Mouse (Mus musculus) neural tube, embryonic 13.5 days (tissue): ENCODE data around the gene Rap1gap2. TPM values are rescaled to one million over a fixed set of nuclear protein-coding genes. Genes with fewer than 3 reads are reported as not detected.
A peak's percentile ranks its signal among the peaks of the same experiment; 100 is the strongest.

Source experiments
- ATAC-seq: fragments of 200-750 bp; cut with Nextera tagmentation; 2 replicates; pipeline ENCODE4 v1.8.0; 2017; ENCODE audit warnings: low read depth, mild to moderate bottlenecking, moderate TSS enrichment, moderate library complexity
- H3K27ac ChIP-seq: fragments of 300-500 bp; sonication (generic); replicated peaks from 2 replicates; pipeline ENCODE4 v1.5.1; 2015; ENCODE audit warnings: moderate library complexity, mild to moderate bottlenecking, inconsistent platforms
- H3K27me3 ChIP-seq: fragments of 300-500 bp; sonication (generic); 2 replicates; pipeline ENCODE4 v1.6.1; 2015; ENCODE audit warnings: mild to moderate bottlenecking, inconsistent platforms
- H3K36me3 ChIP-seq: fragments of 300-500 bp; sonication (generic); 2 replicates; pipeline ENCODE4 v1.6.1; 2015; ENCODE audit warnings: mild to moderate bottlenecking, inconsistent platforms
- H3K4me1 ChIP-seq: fragments of 300-500 bp; sonication (generic); replicated peaks from 2 replicates; pipeline ENCODE4 v1.6.1; 2015; ENCODE audit warnings: inconsistent platforms
- H3K4me2 ChIP-seq: fragments of 300-500 bp; sonication (generic); 2 replicates; pipeline ENCODE4 v1.6.1; 2015; ENCODE audit warnings: inconsistent platforms, mild to moderate bottlenecking, moderate library complexity
- H3K4me3 ChIP-seq: fragments of 300-500 bp; sonication (generic); 2 replicates; pipeline ENCODE4 v1.5.1; 2015; ENCODE audit warnings: mild to moderate bottlenecking, inconsistent platforms
- H3K9ac ChIP-seq: fragments of 300-500 bp; sonication (generic); 2 replicates; pipeline ENCODE4 v1.6.1; 2015; ENCODE audit warnings: moderate library complexity, mild to moderate bottlenecking, inconsistent platforms
- H3K9me3 ChIP-seq: fragments of 300-500 bp; sonication (generic); 2 replicates; pipeline ENCODE4 v1.6.1; 2016; ENCODE audit warnings: inconsistent platforms
- WGBS: fragments of 180-500 bp; shearing (Covaris S2); methylation state at CpG from one replicate; pipeline ENCODE4 v1.1.7; 2015; 5-methylcytosine and 5-hydroxymethylcytosine counted together
- polyA plus RNA-seq: library from polyadenylated mRNA; unstranded; fragments of >200 nt; fragmentation: Nextera tagmentation; extraction: Ambion mirVana; gene quantifications from 2 replicates; pipeline ENCODE4 v1.2.1, GENCODE M21; 2015

The Rap1gap2 gene
- polyA plus RNA-seq, 1 experiment from 2014 or later = 10.9 TPM

DNA sequence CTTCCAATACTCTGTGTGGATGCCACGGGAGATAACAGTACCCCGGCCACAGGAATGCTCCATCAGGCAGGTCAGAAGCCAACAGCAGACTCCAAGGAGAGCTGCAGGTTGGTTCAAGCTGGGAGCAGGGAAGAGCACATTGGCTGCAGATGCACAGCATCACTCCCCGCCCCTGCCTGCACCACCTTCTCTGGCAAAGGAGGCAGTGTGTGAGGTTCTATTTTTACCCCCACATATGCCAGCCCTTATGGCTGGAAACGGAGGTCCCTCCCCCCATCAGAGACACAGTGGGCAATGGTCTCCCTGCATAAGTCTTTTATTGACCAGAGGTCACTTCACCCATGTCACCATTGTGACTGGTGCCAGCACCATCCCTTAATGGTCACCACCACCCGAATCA, 42.3 kb downstream of the Rap1gap2 start:
- no peak overlapping the region for H3K27ac ChIP-seq
- H3K36me3 ChIP-seq = no peaks in the 10 kb centered on the region
- no peak overlapping the region for H3K9ac ChIP-seq
- no peak overlapping the region for H3K4me3 ChIP-seq
- ATAC-seq = no peak
- 0 out of 2 replicates have a peak, but pooled peaks cover 4% of the 10 kb centered on the region for H3K4me1 ChIP-seq
- WGBS = 87% methylated on average over 5 of the region's 5 CpGs
- H3K27me3 ChIP-seq = no peaks in the 10 kb centered on the region
- no peaks in the 10 kb centered on the region for H3K9me3 ChIP-seq
- no peak overlapping the region for H3K4me2 ChIP-seq

DNA sequence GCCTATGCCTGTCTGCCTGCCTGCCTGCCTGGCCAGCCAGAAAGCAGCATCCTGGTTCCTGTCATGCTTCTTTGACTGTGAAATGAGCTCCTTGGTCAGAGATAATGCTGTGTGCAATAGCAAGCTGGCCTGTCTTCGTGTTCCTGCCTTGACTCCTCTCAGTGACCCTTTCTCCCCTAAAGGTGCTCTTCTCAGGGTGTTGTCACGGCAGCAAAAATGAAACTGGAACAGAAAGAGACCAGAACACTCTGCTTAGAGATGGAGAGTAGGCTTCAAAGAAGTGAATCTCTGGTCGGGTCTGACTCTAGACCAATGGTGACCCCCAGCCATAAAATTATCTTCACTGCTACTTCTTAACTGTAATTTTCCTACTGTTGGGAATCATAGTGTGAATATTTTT, 42.7 kb downstream of the Rap1gap2 start:
- no peaks in the 10 kb centered on the region for H3K27me3 ChIP-seq
- H3K9ac ChIP-seq = no peak overlapping the region
- H3K36me3 ChIP-seq = no peaks in the 10 kb centered on the region
- no peaks in the 10 kb centered on the region for H3K9me3 ChIP-seq
- H3K4me3 ChIP-seq = no peak overlapping the region
- H3K27ac ChIP-seq = no peak overlapping the region
- WGBS = 76% methylated on average over 3 of the region's 3 CpGs
- 0 out of 2 replicates have a peak, but pooled peaks cover 4% of the 10 kb centered on the region for H3K4me1 ChIP-seq
- ATAC-seq = no peak
- H3K4me2 ChIP-seq = no peak overlapping the region

DNA sequence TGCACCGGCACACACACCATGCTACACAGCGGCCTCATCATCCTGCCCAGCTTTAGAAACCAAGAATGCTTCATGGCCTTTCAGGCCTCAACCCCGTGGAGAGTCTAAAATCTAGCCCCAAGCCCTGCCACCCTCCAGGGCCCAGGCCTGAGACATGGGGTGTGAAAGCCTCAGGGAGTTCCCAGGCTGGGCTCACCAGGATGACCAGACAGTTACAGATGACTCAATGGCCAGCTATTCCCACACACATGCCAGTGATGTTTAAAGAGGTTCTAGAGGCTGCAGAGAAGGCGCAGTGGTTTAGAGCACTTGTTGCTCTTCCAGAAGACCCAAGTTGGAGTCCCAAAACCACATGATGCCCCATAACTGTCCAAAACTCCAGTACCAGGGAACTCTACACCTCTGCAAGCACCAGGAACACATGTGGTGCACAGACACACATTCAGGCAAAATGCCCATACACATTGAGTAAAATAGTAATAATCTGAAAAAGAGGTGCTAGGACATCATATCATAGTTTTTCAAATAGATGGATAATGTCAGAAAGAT, 44.3 kb downstream of the Rap1gap2 start:
- ATAC-seq = no peak
- no peaks in the 10 kb centered on the region for H3K36me3 ChIP-seq
- no peak overlapping the region for H3K27ac ChIP-seq
- H3K9ac ChIP-seq = no peak overlapping the region
- no peak overlapping the region for H3K4me3 ChIP-seq
- H3K4me1 ChIP-seq = no peaks in the 10 kb centered on the region
- H3K27me3 ChIP-seq = no peaks in the 10 kb centered on the region
- 88% methylated on average over 4 of the region's 4 CpGs for WGBS
- H3K9me3 ChIP-seq = no peaks in the 10 kb centered on the region
- no peak overlapping the region for H3K4me2 ChIP-seq

DNA sequence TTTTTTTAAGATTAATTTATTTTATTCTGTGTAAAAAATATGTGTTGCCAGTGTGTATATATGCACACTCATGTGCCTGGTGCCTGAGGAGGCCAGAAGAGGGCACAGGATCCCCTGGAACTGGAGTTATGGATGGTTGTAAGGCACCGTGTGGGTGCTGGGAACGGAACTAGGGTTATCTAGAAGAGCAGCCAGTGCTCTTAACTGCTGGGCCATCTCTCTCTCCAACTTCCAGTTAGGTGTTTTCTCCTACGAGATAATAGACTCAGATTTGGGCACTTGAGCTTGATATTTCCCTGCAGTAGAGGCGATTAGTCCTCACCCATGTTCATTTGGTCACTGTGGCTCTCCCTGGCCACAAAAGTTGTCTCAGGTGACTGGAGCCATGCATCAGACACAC, 49.3 kb downstream of the Rap1gap2 start:
- no peak for ATAC-seq
- Histone ChIP-seq H3K9ac (no peak overlapping the region), H3K36me3 (no peaks in the 10 kb centered on the region), H3K4me3 (no peak overlapping the region), H3K4me2 (no peak overlapping the region), H3K4me1 (peaks cover 1% of the 10 kb centered on the region; the same call in 1 of the 2 replicates), H3K27me3 (no peaks in the 10 kb centered on the region), H3K27ac (no peak overlapping the region), H3K9me3 (no peaks in the 10 kb centered on the region)
- 89% methylated on average over 4 of the region's 4 CpGs for WGBS

DNA sequence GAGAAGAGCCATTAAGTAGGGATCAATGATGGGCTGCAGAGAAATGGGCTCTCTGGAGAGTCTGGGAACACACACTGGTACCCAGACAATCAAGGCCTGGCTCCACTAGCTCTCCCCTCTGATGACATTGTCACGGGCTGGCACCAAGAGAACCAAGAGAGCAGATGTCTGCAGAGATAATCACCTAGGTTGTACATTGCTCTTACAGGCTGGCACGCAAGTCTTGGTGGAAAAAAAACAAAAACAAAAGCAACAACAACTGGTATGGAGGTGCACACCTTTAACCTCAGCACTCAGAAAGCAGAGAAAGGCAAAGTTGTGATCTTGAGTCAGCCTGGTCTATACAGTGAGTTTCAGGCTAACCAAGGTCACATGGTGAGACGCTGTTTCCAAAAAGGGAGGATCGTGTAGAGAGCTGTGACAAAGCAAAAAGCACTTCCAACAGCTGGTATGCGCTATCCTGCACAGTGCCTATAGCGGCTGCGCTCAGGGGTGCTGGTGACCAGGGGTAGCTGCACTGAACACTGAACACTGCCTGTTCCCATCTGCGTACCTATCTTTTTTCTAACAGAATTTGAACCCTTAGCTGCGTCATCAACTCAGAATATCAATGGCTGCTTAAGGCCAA, 50.0 kb downstream of the Rap1gap2 start:
- no peaks in the 10 kb centered on the region for H3K27me3 ChIP-seq
- WGBS = 88% methylated on average over 9 of the region's 9 CpGs
- H3K36me3 ChIP-seq = no peaks in the 10 kb centered on the region
- no peak overlapping the region for H3K4me2 ChIP-seq
- no peaks in the 10 kb centered on the region for H3K9me3 ChIP-seq
- H3K27ac ChIP-seq = no peak overlapping the region
- ATAC-seq = no peak
- peaks cover 8% of the 10 kb centered on the region for H3K4me1 ChIP-seq
- H3K4me3 ChIP-seq = no peak overlapping the region
- no peak overlapping the region for H3K9ac ChIP-seq

DNA sequence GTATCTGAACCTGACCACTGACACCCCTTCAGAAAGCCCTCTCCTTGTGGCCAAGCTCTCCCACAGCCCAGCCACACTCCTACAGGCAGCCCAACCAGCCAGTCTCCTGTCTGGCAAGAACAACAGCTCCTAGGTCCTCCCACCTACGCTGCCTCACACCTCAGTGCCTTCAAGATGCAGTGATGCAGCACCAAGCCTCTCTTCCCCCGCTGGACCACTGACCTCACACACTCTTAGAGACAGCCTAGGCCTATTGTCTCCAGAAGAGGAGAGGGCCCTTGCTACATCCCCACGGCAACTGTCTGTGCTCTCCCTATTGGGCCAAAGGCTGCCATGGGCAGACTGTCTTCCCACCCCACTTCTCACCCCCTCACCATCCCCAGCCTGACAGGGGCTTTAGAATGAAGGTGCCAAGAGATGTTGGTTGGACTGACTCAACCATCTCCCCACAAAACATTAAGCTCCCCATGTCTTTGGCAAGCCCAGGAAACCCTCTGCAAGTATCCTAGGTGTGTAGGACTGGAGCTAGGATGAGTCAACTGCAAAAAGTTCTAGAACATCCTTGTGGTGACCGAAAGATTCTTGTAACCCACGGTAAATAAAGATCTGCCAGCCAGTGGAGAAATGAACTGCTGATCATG, 50.8 kb downstream of the Rap1gap2 start:
- no peak for ATAC-seq
- no peaks in the 10 kb centered on the region for H3K27me3 ChIP-seq
- H3K4me1 ChIP-seq = peaks cover 14% of the 10 kb centered on the region
- no peaks in the 10 kb centered on the region for H3K9me3 ChIP-seq
- H3K4me2 ChIP-seq = no peak overlapping the region
- no peak overlapping the region for H3K27ac ChIP-seq
- no peaks in the 10 kb centered on the region for H3K36me3 ChIP-seq
- WGBS = 65% methylated on average over 5 of the region's 5 CpGs
- H3K4me3 ChIP-seq = no peak overlapping the region
- H3K9ac ChIP-seq = no peak overlapping the region

DNA sequence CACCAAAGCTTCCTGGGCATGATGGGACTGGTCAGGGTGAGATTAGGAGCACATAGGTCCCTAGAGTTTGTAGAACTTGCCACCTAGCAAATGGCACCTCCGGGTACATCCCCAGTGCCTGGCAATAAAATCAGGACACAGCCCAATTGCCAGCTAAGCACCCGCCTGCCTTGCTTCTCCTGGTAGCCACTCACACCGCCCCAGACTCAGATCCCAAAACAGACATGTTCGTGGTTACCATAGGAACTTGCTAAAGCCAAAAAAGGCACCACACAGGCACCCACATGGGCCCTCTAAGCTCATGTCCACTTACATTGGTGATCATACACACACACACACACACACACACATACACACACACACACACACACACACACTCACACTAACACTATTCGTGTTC, 51.8 kb downstream of the Rap1gap2 start:
- peaks cover 24% of the 10 kb centered on the region for H3K4me1 ChIP-seq
- no peak for ATAC-seq
- H3K9me3 ChIP-seq = no peaks in the 10 kb centered on the region
- no peak overlapping the region for H3K9ac ChIP-seq
- no peak overlapping the region for H3K4me3 ChIP-seq
- H3K36me3 ChIP-seq = no peaks in the 10 kb centered on the region
- no peak overlapping the region for H3K27ac ChIP-seq
- 86% methylated on average over 5 of the region's 5 CpGs for WGBS
- H3K27me3 ChIP-seq = no peaks in the 10 kb centered on the region
- no peak overlapping the region for H3K4me2 ChIP-seq

DNA sequence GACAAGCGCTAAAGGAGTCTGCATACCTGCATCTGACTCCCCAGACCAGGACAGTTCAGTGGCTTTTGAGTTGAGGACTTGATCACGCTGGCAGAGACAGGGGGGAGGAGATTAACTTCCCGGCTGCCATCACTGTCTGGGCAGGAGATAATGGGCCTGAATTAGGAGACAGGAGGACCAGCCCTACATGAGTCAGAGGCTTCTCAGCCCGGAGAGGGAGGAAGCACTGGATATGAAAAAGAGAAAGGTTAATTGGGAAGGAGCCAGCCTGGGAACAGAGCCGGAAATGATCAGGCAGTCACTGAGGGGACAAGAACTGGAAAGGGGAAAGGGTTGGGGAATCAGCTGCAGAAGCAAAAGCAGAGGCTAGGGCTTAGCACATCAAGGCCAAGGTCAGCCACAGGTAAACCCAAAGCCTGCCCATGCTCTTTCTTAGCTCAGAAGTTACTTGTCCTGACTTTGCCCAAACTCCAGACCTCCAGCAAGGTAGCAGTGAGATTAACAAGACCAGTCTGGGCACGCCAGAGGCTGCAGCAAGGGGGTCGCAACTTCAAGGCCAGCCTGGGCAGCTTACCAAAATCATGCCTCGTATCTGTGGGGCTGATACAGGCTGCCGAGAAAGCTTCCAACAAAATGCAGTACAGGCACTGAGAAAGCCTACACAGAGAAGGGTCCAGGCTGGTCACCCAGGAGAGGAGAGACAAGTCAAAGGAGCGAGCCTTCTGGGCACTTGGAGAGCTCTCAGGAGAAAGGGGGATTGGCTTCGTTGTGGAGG, 53.1 kb downstream of the Rap1gap2 start:
- no peaks in the 10 kb centered on the region for H3K36me3 ChIP-seq
- peaks cover 24% of the 10 kb centered on the region for H3K4me1 ChIP-seq
- no peaks in the 10 kb centered on the region for H3K9me3 ChIP-seq
- H3K27ac ChIP-seq = no peak overlapping the region
- no peak for ATAC-seq
- no peaks in the 10 kb centered on the region for H3K27me3 ChIP-seq
- no peak overlapping the region for H3K4me2 ChIP-seq
- WGBS = 73% methylated on average over 11 of the region's 11 CpGs
- H3K4me3 ChIP-seq = no peak overlapping the region
- H3K9ac ChIP-seq = no peak overlapping the region

DNA sequence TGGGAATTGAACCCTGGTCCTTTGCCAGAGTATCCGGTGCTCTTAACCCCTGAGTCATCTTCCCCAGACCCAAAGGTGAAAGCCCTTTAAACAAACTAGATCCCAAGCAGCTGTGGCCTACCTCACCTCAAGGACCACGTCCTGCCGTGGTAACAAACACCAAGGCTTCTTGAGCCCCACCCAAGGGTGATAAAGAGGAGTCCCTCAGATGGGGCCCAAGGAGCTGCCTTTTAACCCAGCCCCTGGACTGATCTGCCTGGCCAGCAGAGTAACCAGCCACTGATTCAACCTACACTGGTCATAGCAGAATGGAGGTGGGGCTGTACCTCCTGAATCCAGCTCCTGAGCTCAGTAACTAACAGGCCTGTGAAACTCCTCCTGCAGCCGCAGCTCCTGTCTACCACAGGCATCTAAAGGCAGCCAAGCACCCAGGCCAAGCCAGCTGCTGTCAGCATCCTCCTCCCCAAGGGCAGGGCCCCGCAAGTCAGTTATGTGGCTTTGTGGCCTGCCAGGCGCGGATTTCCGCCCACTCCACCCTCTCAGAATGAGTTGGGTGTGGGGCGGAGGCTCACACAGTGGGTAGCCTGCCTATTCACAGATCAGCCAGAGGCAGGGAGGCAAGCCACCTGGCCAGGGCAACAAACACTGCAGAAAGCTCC, 54.9 kb downstream of the Rap1gap2 start:
- Histone ChIP-seq H3K27ac (peak overlapping the region; percentile 74; the same call in 1 of the 2 replicates), H3K9ac (peak overlapping the region; percentile 45; the same call in 1 of the 2 replicates), H3K36me3 (no peaks in the 10 kb centered on the region), H3K4me2 (no peak overlapping the region), H3K27me3 (no peaks in the 10 kb centered on the region), H3K4me3 (no peak overlapping the region), H3K9me3 (no peaks in the 10 kb centered on the region), H3K4me1 (peaks cover 24% of the 10 kb centered on the region)
- 32% methylated on average over 9 of the region's 9 CpGs for WGBS
- no peak for ATAC-seq

DNA sequence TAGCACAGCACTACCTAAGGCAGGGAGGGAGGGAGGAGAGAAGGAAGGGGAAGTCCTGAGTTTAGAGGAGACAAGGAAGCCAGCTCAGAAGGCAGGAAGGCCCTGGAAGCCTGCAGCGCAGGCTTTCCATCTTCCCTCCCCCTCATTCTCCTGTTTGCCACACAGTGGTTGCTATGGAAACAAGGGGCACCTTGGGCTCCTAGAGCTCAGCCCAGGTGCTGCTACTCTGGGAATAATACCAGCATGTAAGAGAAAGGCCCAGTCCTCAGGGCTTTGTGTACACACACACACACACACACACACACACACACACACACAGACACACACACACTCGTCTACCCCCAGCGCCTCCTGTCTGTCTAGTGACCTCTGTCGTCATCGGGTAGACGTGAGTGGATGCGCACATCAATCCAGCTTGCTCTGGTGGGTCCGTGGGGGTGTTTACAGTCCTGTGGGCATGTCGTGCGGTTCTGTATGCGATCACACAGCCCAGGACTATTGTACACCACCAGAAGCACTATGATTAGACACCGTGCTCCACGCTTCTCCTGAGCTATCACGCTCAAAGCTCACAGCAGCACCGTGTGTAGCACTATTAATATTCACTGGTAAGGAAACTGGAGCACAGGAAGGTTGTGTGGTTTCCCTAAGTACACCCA, 55.9 kb downstream of the Rap1gap2 start:
- Histone ChIP-seq H3K9me3 (no peaks in the 10 kb centered on the region), H3K4me3 (no peak overlapping the region), H3K36me3 (no peaks in the 10 kb centered on the region), H3K4me1 (peaks cover 24% of the 10 kb centered on the region), H3K9ac (peak overlapping the region; percentile 46), H3K27ac (peak overlapping the region; percentile 74), H3K27me3 (no peaks in the 10 kb centered on the region), H3K4me2 (0 out of 2 replicates have a peak overlapping the region, but pooled peaks have one; percentile 14)
- peak; percentile 82 for ATAC-seq
- WGBS = 43% methylated on average over 15 of the region's 15 CpGs

DNA sequence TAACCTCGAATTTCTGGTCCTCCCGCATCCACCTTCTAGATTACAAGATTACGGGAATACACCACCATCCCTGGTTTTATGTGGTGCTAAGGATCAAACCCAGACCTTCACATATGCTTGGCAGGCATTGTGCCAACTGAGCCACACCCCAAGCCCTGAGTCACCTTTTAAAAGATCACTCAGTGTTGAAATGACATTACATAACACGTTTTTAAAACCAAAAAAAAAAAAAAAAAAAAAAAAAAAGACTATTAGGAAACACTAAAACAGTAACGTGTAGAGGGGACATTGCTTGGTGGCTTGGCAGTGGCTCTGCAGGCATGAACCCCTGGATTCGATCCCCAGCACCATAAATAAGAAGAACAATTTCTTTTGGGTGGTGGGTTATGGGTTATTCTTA, 59.1 kb downstream of the Rap1gap2 start:
- H3K9ac ChIP-seq = no peak overlapping the region
- no peak overlapping the region for H3K4me2 ChIP-seq
- H3K9me3 ChIP-seq = no peaks in the 10 kb centered on the region
- H3K27me3 ChIP-seq = no peaks in the 10 kb centered on the region
- no peak overlapping the region for H3K4me3 ChIP-seq
- no peak overlapping the region for H3K27ac ChIP-seq
- no peak for ATAC-seq
- peaks cover 45% of the 10 kb centered on the region for H3K4me1 ChIP-seq
- H3K36me3 ChIP-seq = no peaks in the 10 kb centered on the region
- WGBS = 74% methylated on average over 6 of the region's 6 CpGs
